Mouse (Mus musculus) erythroblast, embryonic 14.5 days (primary cell): ENCODE measurements around the gene Akr1b8.

ENCODE experiments used
- GATA1 ChIP-seq: IDR thresholded peaks from 2 replicates; pipeline ENCODE4 v1.6.1; 2012; ENCODE audit warnings: low read length, inconsistent platforms, mixed read lengths
- TAL1 ChIP-seq: IDR thresholded peaks from 3 replicates; pipeline ENCODE4 v1.6.1; 2012; ENCODE audit warnings: low read length, inconsistent platforms, mixed read lengths

DNA sequence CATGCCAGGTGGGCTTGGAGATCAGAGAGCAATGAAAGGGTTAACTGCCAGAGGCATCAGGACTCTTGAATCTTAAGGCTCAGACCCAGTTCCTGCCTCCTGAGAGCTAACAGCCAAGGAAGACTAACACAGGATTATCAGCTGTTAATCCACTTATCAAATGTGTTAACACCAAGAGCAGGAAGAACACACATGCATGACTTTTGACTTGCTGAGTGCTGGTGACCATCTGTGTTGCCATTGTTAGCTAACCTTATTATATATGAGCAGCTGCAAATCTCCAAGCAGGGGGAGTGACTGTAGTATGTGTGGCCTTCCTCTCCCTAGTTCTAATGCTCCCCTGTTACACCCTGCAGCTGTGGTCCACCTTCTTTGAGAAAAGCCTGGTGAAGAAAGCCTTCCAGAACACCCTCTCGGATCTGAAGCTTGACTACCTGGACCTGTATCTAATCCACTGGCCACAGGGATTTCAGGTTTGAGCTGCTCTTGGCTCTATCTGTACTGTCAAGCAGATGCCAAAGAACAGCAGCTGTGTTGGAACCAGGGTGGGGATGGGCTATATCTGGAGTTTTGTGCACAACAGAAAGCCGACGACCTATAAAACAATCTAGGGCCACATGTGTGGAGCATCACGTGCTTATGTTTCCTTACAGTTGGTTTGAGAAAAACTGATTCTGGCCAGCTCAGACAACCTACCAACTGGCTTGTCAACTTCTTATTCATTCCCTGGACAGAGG lies 34.7 kb downstream of the Akr1b8 start:
- TF ChIP-seq GATA1: no peak
- TF ChIP-seq TAL1: no peak
